Mouse (Mus musculus) layer of hippocampus, adult 8-10 months (tissue): ENCODE measurements at regions not wholly inside any gene's neighbourhood (a gene's known extent, or its start where the extent isn't known, plus 50 kb on each side); places are given as distances from the start of the nearest gene placed in this dataset.
A peak's percentile ranks its signal among the peaks of the same experiment; 100 is the strongest.

ENCODE experiments used
- DNase-seq, 2 experiments: peaks; one replicate each; pipeline ENCODE4 v3.0.0; 2022; ENCODE audit warnings: low spot score in 2 of 2

- DNase-seq: no peak
Measured at GRCm38 (mm10) chrX:46971116-46971515, 642.3 kb downstream of the Actrt1 start.

- DNase-seq: no peak
Measured at GRCm38 (mm10) chrX:46998961-46999360, 670.2 kb downstream of the Actrt1 start.

- peak in 1 of 2 experiments; percentile 1 for DNase-seq
Measured at GRCm38 (mm10) chrX:47009476-47009875, 680.7 kb downstream of the Actrt1 start.

GRCm38 (mm10) chrX:47010087-47010486 is 681.3 kb downstream of the Actrt1 start:
- no peak for DNase-seq

- no peak for DNase-seq
Measured at GRCm38 (mm10) chrX:47029777-47030176, 701.0 kb downstream of the Actrt1 start.

- peak; percentile 7 to 11 for DNase-seq
Measured at GRCm38 (mm10) chrX:47068476-47068875, 739.7 kb downstream of the Actrt1 start.
